Mouse (Mus musculus): ENCODE data around the gene Hoxc5.

Gene Hoxc5

DNA sequence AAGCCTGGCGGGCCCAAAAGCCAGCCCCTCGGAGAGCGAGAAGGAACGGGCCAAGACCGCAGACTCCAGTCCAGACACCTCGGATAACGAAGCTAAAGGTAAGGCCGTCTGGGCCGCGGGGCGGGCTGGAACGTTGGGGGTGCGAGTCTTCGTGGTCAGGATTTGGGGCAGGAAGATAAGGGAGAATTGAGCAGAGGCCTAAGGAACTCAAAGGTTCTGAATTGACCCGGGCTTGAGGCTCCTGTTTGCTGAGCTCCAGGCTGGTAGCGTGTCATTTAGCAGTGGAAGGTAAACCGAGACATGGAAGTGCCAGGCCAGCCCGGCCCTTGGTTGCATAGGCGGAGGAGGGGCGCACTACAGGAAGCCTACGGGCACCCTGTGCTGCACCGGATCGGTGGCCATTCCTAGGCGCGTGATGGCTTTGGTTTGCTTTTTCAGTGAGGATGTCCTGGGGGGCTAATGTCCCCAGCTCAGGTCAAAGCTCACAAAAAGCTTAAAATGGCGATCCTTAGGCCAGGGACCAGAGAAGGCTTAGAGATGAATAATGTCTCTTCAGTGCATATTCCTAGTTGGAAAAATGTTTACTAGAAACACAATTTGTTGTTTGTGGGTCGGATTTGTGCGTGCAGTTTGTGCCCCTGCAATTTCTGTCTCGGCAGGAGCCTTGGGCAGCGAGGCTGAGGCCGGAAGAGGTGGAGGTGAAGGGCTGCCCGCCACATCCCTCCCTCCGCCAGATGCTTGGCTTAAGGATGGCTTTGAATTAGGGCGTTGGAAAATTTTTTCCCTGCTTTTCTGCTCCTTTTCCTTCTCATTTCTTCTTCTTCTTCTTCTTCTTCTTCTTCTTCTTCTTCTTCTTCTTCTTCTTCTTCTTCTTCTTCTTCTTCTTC is 511 bp downstream of the Hoxc5 start:
- no peak for DNase-seq

DNA sequence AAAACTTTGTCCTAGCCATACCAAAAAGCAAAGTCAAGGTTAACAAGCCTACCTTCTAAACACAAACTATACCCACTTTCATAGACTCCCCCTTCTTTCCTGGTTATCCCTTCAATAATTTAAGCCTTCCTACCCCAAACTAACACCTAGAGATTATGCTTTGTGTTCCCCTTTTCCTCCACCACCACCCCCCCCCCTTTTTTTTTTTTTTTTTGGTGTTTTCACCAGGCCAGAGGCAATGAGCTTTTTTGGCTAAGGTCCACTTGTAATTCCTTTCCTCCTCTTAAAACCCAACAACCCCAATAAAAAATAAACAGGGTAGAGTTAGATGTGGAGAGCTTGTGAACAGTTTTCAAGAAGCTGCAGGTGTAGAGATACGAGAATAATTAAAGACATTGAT is 2.1 kb downstream of the Hoxc5 start:
- DNase-seq = no peak

DNA sequence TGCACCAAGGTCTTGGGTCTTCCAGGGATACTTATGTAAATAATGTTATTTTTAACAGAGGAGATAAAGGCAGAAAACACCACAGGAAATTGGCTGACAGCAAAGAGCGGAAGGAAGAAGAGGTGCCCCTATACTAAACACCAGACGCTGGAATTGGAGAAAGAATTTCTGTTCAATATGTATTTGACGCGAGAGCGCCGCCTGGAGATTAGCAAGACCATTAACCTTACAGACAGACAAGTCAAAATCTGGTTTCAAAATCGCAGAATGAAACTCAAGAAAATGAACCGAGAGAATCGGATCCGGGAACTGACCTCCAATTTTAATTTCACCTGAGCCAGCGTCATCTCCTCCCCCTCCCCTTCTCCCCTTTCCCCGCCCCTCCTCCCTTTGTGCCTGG is 3.5 kb downstream of the Hoxc5 start:
- DNase-seq = no peak

DNA sequence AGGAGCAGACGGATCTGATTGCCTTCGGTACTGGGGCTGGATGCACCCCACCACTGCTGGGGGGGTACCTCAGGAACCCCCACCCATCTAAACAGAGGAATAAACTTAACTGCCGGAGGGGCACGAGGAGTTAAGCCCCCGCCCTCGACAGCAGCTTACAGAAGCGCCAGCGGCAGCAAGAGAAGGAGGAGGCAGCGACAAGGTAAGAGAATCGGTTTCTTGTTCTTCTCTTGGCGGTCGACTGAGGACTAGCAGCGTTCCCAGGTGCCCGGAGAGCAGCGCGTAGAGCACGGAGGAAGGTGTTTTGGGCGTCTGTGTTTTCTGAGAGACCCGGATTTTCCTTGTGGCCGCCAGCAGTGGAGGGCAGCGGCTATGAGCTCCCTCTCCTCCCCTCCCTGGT is 5.0 kb downstream of the Hoxc5 start:
- DNase-seq = no peak

DNA sequence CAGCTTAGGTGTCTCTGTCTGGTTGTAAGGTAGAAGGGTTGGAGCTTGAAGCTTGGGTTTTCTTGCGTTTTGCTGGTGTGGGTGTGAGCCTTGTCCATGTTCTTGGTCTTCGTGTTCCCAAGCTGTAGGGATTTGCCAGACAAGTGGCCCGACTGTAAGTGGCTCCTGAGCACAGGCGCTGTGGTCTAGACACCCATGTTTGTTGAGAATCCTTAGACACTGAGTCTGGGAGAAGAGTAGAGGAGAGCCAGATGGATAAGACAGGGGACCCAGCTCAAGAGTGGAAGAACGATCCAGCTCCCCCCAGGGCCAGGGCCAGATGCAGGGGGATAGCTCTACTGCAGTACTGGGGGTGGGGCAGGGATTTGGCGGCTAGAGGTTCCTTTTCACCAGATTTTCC is 5.5 kb downstream of the Hoxc5 start:
- DNase-seq = no peak

DNA sequence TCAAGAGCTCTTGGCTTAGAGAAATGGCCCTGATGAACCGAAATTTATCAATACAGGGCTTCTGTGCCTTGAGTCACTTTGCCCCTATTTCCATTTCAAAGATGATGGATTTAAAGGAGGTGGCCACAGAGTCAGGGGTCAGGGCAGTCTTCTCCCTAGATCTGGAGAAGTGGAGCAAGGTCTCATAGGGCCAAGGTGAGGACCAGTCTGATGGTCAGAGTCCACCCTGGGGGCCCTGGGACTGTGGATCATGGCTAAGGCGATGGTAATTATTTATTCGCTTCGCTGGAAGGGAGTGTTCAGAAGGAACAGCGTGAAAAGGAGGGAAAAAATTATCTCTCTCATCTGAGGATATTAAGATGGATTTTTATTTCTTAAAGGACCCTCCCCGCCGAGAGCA is 7.8 kb downstream of the Hoxc5 start:
- no peak for DNase-seq

DNA sequence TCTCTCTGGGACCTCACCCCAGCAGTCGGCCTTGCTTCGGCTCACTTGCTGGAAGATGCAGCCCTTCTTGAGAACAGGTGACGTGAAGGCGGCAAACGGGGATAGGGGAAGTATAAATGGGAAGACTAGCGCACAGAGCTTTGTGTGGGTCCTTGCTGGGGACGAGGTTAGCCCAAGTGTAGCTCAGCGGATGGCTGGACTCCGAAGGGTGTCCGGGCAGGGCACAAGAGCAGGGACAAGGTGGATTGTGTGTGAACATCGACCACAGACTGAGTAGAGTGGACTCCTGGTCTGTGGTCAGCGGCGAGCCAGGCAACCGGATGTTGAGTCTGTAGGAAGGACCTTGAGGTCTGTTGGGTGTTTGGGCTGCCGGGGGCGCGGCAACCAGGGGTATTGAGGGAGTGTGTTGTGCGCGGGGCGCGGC is 8.5 kb downstream of the Hoxc5 start:
- DNase-seq = no peak

DNA sequence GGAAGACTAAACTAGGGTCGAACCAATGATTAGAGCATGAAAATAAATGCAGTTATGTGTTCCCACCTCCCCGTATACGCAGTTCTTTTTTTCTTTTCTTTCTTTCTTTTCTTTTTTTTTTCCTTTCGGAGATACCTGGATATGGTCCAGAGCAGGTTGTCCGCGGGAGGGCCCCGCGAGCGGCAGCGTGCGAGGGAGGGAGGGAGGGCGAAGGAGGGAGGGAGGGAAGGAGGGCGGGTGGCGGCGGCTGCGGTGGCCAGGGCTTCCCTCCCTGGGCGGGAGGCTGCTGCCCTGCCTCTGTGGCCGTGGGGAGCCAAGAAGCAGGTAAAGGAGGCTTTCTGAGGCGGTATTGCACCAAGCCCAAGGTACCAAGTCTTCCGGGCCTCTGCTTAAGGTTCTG is 8.9 kb downstream of the Hoxc5 start, which contains the start of gene Hoxc9:
Hoxc9 (plus strand) TSS at position 269 of the 400 bp plus-strand sequence.
- DNase-seq = no peak

DNA sequence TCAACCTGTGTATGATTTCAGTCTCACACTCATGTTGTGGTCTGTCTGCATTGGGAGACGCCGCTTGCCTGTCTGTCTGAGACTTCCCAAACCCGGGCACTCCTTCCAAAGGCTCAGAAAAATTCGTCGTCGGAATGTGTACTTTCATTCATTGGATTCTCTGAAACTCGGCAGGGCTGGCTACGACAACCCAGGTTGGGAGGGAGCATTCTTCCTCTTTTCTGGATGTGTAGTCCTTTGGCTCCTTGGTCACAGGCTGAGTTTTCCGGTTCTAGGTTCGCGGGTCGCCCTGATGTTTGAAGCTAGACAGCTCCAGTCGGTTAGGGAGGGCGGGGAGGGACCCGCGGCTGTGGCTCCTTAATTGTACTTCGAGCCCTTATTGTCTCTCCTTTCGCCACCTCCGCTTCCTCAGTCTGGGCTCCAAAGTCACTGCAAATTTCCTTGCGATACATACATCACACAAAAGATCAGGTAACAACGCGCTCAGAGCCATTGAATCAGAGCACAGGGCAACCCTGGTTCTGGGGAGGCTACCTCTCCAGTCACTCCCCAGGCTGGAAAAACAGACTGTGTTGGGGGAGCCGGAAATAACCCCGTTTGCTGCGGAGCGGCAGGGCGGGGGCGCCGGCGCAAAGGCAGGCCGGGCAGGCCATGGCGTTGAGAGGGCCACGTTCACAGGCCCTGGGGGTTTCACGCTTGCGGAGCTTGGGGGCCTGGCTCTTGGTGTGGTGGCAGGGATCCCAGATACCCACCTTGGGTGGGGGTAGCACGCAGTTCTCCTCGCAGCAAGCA is 9.6 kb downstream of the Hoxc5 start:
- DNase-seq = no peak

DNA sequence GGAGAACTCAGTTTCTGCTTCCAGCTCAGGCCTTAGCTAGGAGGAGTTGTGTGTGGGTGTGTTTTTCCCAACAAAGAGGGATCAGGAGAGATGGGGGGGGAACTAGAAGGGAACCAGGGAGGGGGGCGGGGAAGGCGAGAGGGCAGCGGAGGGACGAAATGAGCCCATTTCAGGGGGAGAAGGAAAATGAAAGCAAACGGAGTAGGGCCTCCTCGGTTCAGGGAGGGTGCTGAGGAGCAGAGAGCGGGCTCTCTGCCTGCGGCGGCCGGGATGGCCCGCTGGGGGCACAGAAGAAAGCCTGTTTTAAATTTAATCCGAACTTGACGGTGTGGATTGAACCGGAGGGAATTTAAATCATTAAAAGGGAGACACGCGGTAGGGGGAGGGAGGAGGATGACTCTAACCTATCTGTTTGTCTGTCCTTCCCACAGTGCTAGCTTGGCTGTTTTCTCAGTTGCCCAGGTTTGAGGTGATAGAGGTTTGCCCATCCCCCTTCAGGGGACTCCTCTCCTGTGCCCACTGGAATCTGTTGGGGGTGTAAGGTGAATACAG is 10.3 kb downstream of the Hoxc5 start:
- DNase-seq = no peak

DNA sequence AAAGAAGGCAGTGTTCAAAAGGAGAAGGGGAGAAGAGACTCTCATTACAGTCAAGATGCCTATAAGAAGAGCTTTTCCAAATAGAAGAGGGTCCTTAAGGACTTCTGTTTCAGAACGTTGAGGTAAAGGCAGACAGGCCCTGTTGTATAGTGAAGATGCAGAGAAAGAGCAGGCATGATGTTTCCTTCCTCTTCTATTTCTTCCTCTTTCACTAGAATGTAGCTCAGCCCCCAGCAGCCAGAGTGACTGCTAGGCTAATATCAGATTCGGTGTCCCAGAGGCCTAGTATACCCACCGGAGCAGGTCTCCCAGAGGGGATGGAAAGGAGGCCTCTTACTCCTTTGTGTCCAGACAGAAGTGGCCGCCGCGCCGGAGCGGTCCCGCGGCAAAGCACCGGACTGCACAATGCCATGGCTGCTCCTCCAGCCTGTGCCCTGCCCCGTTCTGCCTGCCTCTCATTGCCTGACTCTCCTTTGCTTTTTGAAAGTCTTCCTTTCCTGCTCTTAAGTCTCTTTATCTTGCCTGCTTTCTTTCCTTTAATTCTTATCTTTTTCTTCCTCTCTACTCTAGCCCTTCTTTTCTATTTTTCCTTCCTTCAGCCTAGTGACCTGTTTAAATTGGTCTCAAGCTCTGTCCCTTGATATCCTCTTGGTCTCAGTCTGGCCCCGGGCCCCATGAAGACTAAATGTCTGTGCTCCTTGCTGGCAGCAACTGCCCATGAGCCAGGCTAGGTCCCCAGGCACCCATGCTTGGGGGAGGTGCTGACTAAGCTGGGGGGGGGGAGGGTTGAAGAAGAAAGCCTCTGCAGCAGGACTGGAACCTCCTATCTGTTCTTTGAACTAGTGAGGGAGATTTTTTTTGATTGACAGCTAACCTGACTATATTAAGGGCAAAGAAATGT is 11.6 kb downstream of the Hoxc5 start:
- DNase-seq = no peak

DNA sequence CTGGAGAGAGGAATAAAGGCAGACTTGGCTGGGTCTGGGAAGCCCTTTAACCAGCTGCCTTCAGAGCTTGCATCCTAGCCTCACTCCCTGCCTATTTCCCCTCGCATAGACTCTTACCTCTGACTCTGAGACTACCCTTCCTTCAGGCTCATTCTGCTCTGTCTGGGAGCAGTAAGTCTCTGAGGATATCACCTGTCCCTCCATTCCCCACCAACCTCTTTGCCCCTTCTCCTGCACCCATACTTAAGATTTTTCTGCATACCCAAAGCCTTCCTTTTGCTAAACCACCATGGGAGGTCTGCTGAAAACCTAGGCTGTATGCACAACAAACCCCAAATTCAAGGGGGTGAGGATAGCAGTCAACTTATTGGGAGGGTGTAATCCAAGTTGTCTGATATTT is 12.7 kb downstream of the Hoxc5 start:
- no peak for DNase-seq

DNA sequence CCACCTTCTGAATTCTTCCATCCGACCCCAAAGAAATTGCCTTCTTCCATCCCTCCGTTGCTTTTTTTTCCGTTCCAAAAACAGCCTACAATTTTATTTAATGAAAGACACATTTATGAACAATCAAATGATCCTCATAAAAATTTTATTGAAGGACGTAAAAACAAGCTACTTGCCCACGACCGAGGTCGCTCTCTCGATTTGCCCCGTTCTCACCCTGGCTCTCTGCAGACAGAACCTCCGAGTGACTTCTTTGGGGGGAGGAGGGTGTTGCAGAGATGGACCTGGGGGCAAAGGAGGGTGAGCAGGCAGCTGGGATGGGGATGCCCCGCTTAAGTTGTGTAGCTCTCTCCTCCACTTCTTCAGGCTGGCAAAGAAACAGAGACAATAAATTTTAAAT is 13.1 kb downstream of the Hoxc5 start:
- no peak for DNase-seq

DNA sequence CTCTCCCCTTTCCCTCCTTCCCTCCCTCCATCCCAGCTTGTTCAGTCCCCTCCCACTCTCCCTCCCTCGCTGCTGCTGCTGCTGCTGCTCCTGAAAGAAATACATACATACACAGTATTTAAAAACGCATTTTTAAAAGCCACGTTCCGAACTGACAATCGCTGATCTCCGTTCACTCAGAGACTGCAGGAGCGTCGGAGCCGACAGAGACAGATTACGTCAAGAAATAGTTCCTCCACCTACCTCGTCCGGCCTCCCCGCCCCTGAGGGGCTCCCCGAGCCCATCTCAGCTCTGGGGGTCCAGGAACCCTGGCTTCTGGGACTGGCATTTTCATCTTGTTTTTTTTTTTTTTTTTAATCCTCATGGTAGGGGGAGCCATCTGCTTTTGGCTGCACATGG is 13.7 kb downstream of the Hoxc5 start:
- no peak for DNase-seq

DNA sequence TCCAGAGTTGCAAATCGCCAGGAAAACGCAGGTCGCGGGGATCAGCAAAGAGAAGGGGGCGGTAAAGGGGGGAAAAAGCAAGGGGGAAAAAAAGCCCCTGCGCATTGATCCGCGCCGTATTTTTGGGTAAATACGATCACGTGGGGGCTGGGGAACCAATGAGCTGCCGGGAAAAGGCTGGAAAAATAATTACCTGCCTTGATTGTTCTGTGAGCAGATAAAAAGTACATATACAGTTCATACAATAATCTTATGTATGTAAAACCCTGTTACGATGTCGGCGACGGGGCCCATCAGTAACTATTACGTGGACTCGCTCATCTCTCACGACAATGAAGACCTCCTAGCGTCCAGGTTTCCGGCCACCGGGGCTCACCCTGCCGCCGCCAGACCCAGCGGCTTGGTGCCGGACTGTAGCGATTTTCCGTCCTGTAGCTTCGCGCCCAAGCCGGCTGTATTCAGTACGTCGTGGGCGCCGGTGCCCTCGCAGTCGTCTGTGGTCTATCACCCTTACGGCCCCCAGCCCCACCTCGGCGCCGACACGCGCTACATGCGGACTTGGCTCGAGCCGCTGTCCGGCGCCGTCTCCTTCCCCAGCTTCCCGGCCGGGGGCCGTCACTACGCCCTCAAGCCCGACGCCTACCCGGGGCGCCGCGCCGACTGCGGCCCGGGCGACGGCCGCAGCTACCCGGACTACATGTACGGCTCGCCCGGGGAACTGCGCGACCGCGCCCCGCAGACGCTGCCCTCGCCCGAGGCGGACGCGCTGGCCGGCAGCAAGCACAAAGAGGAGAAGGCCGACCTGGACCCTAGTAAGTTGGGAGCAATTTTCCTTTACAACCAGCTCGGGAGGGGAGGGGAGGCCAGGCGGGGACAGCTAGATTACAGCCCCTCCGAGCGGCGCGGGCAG is 14.4 kb downstream of the Hoxc5 start:
- no peak for DNase-seq

DNA sequence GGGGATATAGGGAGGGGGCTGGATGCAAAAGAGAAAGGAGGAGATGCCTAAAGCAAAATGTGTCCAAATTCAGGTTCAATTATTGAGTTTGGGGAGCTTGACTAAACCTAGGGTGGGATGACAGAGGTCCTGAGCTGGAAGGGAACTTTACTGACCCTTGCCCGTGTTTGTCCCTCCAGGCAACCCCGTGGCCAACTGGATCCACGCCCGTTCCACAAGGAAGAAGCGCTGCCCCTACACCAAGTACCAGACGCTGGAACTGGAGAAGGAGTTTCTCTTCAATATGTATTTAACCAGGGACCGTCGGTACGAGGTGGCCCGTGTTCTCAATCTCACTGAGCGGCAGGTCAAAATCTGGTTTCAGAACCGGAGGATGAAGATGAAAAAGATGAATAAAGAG is 16.5 kb downstream of the Hoxc5 start:
- no peak for DNase-seq

DNA sequence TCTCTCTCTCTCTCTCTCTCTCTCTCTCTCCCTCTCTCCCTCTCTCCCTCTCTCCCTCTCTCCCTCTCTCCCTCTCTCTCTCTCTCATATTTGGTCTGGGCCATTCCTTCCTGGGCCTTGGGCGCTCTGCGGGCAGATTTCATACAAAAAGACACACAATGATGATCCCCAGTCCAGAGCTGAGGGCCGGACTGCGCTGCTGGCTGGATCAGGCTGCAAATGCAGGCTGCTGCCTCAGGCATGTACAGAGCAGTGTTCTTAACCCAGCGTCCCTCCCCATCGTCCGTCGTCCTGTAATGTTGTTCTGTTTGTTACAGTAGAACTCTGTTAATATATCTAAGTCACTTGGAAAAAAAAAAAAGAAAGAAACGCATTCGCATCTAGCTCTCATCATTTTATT is 17.3 kb downstream of the Hoxc5 start:
- DNase-seq = no peak

DNA sequence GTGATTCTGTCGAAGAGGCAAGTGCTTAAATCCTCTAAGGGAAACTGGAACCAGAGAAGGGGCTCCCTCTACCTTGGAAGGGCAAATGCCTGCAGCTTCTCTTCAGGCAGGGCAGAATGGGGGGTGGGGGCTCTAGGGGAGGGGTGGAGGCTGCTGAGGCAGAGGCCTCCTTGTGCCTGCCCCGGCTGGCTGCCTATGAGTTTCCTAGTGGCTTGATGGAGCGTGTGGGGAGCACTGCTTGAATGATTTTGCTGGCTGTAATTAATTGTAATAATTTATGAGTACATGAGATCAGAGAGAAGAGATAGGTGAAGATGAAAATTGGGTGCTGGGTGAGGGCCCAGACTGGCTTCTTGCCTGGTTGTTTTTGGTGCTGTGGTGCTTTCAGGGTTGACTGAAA is 17.7 kb downstream of the Hoxc5 start:
- no peak for DNase-seq

DNA sequence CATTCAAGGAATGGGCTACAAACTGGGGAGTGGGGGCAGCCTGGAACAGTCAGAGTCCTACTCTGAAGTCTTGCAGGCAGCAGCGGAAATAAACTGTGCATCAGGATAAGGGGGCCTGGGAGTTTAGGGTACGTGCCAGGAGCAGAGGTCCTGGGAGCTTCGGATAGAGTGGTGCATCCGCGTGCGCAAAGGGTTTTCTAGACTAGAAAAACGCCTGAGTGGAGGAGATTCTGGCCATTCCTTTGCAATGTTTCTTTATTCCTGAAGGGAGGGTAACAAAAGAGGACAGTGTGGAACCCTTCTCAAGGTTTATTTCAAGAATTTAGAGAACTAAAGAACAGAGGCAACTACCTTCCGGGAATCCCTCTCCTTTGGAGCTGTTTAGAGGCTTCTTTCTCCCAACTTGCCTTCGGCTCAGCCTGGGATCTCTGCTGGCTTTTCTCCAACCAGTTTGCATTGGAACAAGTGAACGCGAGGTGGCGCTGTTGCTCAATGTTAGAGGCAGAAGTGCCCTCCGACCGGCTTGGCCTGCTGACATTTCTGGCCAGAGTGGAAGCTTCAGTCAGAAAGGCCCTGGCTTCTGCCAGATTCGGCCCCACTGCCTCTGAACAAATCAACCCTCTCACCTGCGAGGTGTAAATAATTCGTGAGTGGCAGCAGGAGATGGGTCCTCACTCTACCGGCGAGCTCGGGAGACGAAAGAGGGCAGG is 20.0 kb downstream of the Hoxc5 start:
- DNase-seq = peak; percentile 88

DNA sequence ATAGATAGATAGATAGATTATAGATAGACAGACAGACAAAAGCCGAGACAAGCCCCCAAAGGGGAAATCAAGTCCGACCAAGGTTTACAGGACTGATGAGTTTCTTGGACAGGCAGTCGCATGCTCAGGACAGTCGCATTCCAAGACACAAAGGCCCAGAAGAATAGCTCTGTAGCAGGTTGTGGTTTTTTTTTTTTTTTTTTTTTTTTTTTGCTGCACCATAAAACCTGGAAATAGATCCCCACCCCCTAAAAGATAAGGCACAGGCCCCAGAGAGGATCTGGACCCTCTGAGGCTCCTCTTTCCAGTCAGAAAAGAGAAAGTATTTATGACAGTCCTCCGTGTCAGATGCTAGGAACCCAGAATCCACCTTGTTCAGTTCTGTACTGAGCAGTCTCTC is 20.8 kb downstream of the Hoxc5 start:
- DNase-seq = no peak

Data from right cerebral cortex, postnatal 14 days (tissue).